Mouse (Mus musculus) liver, postnatal 0 days (tissue): ENCODE measurements around the gene Bach1. TPM values are rescaled to one million over a fixed set of nuclear protein-coding genes. Genes with fewer than 3 reads are reported as not detected.

Experiments
- ATAC-seq: fragments of 200-750 bp; cut with Nextera tagmentation; 2 replicates; pipeline ENCODE4 v1.8.0; 2017; ENCODE audit warnings: mild to moderate bottlenecking, moderate library complexity
- DNase-seq: peaks from one replicate; pipeline ENCODE4 v3.0.0-alpha.2; 2016
- H3K27ac ChIP-seq: fragments of 300-500 bp; sonication (generic); 2 replicates; pipeline ENCODE4 v1.5.1; 2014; ENCODE audit warnings: antibody characterized with exemption, moderate library complexity, mild to moderate bottlenecking, low read depth
- H3K27me3 ChIP-seq: fragments of 300-500 bp; sonication (generic); 2 replicates; pipeline ENCODE4 v1.6.1; 2014; ENCODE audit warnings: low read length, control low read depth, mixed read lengths; ENCODE audit not compliant: insufficient read depth
- H3K36me3 ChIP-seq: fragments of 300-500 bp; sonication (generic); replicated peaks from 2 replicates; pipeline ENCODE4 v1.6.1; 2014; ENCODE audit warnings: mild to moderate bottlenecking, control low read depth, low read length, moderate library complexity, mixed read lengths; ENCODE audit not compliant: insufficient read depth
- H3K4me1 ChIP-seq: fragments of 300-500 bp; sonication (generic); 2 replicates; pipeline ENCODE4 v1.6.1; 2014; ENCODE audit warnings: antibody characterized with exemption, mild to moderate bottlenecking, control low read depth; ENCODE audit not compliant: insufficient read depth
- H3K4me2 ChIP-seq: fragments of 300-500 bp; sonication (generic); 2 replicates; pipeline ENCODE4 v1.6.1; 2014; ENCODE audit warnings: low read depth, mild to moderate bottlenecking, low read length, moderate library complexity, mixed read lengths
- H3K4me3 ChIP-seq: fragments of 300-500 bp; sonication (generic); 2 replicates; pipeline ENCODE4 v1.5.1; 2014; ENCODE audit warnings: low read depth, low read length
- H3K9ac ChIP-seq: fragments of 300-500 bp; sonication (generic); replicated peaks from 2 replicates; pipeline ENCODE4 v1.6.1; 2014; ENCODE audit warnings: mild to moderate bottlenecking, moderate library complexity
- H3K9me3 ChIP-seq: fragments of 300-500 bp; sonication (generic); 2 replicates; pipeline ENCODE4 v1.6.1; 2016; ENCODE audit warnings: mild to moderate bottlenecking, control low read depth, low read length, mixed read lengths
- CTCF ChIP-seq: sonication (generic); IDR thresholded peaks from 2 replicates; pipeline ENCODE4 v1.5.1; 2016; ENCODE audit warnings: antibody characterized with exemption, low read depth
- EP300 ChIP-seq: IDR thresholded peaks from 2 replicates; pipeline ENCODE4 v1.6.1; 2016; ENCODE audit warnings: antibody characterized with exemption, low read depth, mild to moderate bottlenecking
- WGBS: fragments of 180-500 bp; shearing (Covaris S2); extraction: QIAGEN DNeasy Blood & Tissue Kit; methylation state at CpG from one replicate; pipeline ENCODE4 v1.1.7; 2014; ENCODE audit not compliant: insufficient replicate concordance; 5-methylcytosine and 5-hydroxymethylcytosine counted together
- polyA plus RNA-seq: library from polyadenylated mRNA; unstranded; fragments of >200 nt; fragmentation: Nextera tagmentation; extraction: Ambion mirVana; gene quantifications from 2 replicates; pipeline ENCODE4 v1.2.1, GENCODE M21; 2015

Gene Bach1
- polyA plus RNA-seq, 1 experiment from 2014 or later, result 5.9 TPM

GRCm38 (mm10) chr16:87725241-87725640 is 26.5 kb downstream of the Bach1 start:
- Histone ChIP-seq H3K4me3 (no peak overlapping the region), H3K4me2 (no peak overlapping the region), H3K9ac (no peak overlapping the region), H3K36me3 (peaks cover 85% of the 10 kb centered on the region), H3K9me3 (no peaks in the 10 kb centered on the region), H3K4me1 (peaks cover 8% of the 10 kb centered on the region), H3K27me3 (no peaks in the 10 kb centered on the region), H3K27ac (no peak overlapping the region)
- TF ChIP-seq EP300 (no peak), CTCF (no peak)
- DNase-seq, result no peak
- 85% methylated on average over 5 of the region's 5 CpGs for WGBS
- no peak for ATAC-seq

GRCm38 (mm10) chr16:87725963-87726362 is 27.2 kb downstream of the Bach1 start:
- Histone ChIP-seq H3K27me3 (no peaks in the 10 kb centered on the region), H3K4me3 (no peak overlapping the region), H3K36me3 (peaks cover 86% of the 10 kb centered on the region), H3K9me3 (no peaks in the 10 kb centered on the region), H3K4me2 (no peak overlapping the region), H3K4me1 (peaks cover 8% of the 10 kb centered on the region), H3K9ac (no peak overlapping the region), H3K27ac (no peak overlapping the region)
- DNase-seq, result no peak
- ATAC-seq, result peak; percentile 67
- TF ChIP-seq EP300 (no peak), CTCF (no peak)
- WGBS, result 57% methylated on average over 21 of the region's 21 CpGs

DNA sequence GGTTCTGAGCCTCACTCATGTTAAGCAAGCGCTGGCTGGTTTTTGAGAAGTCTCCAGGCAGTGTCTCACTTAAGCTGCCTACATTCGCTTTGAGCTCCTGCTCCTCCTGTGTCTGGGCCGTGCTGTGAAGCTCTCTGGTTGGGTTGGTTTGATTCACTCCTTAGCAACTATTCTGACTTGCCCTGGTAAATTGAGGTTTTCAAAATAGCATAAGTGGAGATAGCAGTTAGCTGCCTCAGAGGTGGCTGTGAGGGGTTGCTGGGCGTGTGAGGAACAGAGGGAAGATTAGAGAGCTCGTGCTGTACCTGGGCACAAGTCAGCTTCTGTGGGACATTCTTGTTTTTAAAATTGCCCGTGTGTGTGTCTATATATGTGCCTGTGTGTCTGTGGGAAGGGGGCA is 27.6 kb downstream of the Bach1 start:
- Histone ChIP-seq H3K9ac (no peak overlapping the region), H3K4me3 (no peak overlapping the region), H3K4me1 (peaks cover 8% of the 10 kb centered on the region), H3K36me3 (peaks cover 85% of the 10 kb centered on the region), H3K27me3 (no peaks in the 10 kb centered on the region), H3K9me3 (no peaks in the 10 kb centered on the region), H3K4me2 (no peak overlapping the region), H3K27ac (no peak overlapping the region)
- TF ChIP-seq CTCF (no peak), EP300 (no peak)
- WGBS, result 65% methylated on average over 6 of the region's 6 CpGs
- DNase-seq (no peak), ATAC-seq (peak; percentile 20; the same call in 1 of the 2 replicates)

DNA sequence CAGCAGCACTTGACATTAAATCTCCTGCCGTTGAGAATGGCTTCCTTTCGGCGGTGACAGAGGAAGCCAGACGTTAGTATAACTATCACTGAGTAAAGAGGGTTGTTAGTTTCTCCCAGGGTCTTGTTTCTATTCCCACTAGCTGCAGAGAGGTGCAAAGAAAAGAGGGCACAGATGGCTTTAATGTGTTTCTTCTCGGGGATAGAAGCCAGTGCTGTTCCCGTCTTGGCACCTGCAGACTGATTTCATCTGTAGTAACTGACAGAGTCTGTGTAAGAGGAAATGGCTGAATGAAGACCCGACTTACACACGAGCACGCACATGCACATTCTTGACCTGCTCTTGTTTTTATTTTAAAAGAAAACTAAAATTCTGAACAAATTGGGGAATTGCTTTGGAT is 28.5 kb downstream of the Bach1 start:
- no peak for DNase-seq
- Histone ChIP-seq H3K9ac (no peak overlapping the region), H3K27me3 (no peaks in the 10 kb centered on the region), H3K36me3 (peaks cover 82% of the 10 kb centered on the region), H3K4me2 (no peak overlapping the region), H3K9me3 (no peaks in the 10 kb centered on the region), H3K4me3 (no peak overlapping the region), H3K4me1 (peaks cover 8% of the 10 kb centered on the region), H3K27ac (no peak overlapping the region)
- ATAC-seq, result no peak
- TF ChIP-seq EP300 (no peak), CTCF (no peak)
- WGBS, result 51% methylated on average over 9 of the region's 9 CpGs

GRCm38 (mm10) chr16:87727918-87728317 is 29.2 kb downstream of the Bach1 start:
- Histone ChIP-seq H3K4me1 (peaks cover 8% of the 10 kb centered on the region), H3K9ac (no peak overlapping the region), H3K9me3 (no peaks in the 10 kb centered on the region), H3K36me3 (peaks cover 77% of the 10 kb centered on the region), H3K4me2 (no peak overlapping the region), H3K27me3 (no peaks in the 10 kb centered on the region), H3K4me3 (no peak overlapping the region), H3K27ac (no peak overlapping the region)
- no peak for ATAC-seq
- TF ChIP-seq EP300 (no peak), CTCF (no peak)
- WGBS, result 88% methylated on average over 14 of the region's 14 CpGs
- DNase-seq, result no peak

DNA sequence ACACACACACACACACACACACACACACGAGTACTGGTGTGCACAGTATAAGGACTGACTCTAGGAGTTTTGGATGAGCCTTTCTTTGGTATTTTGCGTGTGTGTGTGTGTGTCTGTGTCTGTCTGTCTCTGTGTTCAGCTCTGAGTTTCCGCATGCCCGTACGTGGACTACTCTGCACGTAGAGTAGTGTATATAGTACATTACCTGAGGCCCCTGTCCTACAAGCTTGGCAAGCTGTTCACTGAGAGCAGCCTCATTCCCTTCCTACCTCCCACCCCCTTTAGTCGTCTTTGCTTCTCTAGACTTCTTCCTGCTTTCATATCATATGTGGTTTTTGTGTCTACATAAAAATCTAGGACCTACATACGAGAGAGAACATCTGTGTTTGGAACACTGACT is 30.0 kb downstream of the Bach1 start:
- Histone ChIP-seq H3K27ac (no peak overlapping the region), H3K27me3 (no peaks in the 10 kb centered on the region), H3K4me3 (no peak overlapping the region), H3K36me3 (peaks cover 69% of the 10 kb centered on the region), H3K4me1 (peaks cover 8% of the 10 kb centered on the region), H3K4me2 (no peak overlapping the region), H3K9me3 (no peaks in the 10 kb centered on the region), H3K9ac (no peak overlapping the region)
- TF ChIP-seq EP300 (no peak), CTCF (no peak)
- ATAC-seq, result no peak
- DNase-seq, result no peak
- WGBS, result 84% methylated on average over 8 of the region's 8 CpGs

GRCm38 (mm10) chr16:87729469-87729868 is 30.7 kb downstream of the Bach1 start:
- no peak for DNase-seq
- no peak for TF ChIP-seq CTCF
- TF ChIP-seq EP300, result no peak
- no peak overlapping the region for H3K27ac ChIP-seq
- peaks cover 8% of the 10 kb centered on the region for H3K4me1 ChIP-seq
- ATAC-seq, result no peak
- H3K4me2 ChIP-seq, result no peak overlapping the region
- H3K27me3 ChIP-seq, result no peaks in the 10 kb centered on the region
- no peak overlapping the region for H3K9ac ChIP-seq
- peaks cover 68% of the 10 kb centered on the region for H3K36me3 ChIP-seq
- H3K4me3 ChIP-seq, result no peak overlapping the region
- H3K9me3 ChIP-seq, result no peaks in the 10 kb centered on the region
- WGBS, result 91% methylated on average over 20 of the region's 20 CpGs
